Comparison of ENCODE assay signal across 16 mouse cellular contexts in genomic region chr1:164220261-164220660, GRCm38 (mm10).
"Had no signal": no experiment of that assay in that cellular context is flagged by ENCODE, and none has a peak within 500 bp of the region (broad histone marks: within the 10 kb centered on the region; RNA-seq: fewer than 3 reads in every experiment).

No protein-coding gene starts in this region.

- H3K4me2 ChIP-seq: neural tube, embryonic 13.5 days; neural tube, embryonic 15.5 days; stomach, embryonic 15.5 days had no signal

- H3K27ac ChIP-seq: neural tube, embryonic 13.5 days; neural tube, embryonic 15.5 days; stomach, embryonic 15.5 days; stomach, postnatal 0 days had no signal

- H3K9me3 ChIP-seq: neural tube, embryonic 13.5 days; neural tube, embryonic 15.5 days; stomach, embryonic 15.5 days had no signal

- DNase-seq: retina, postnatal 1 day; right cerebral cortex, adult 18-20 months; right cerebral cortex, postnatal 14 days; right cerebral cortex, postnatal 25 days; right cerebral cortex, postnatal 4 days; spleen, adult 18-20 months; thymus, adult 18-20 months; thymus, adult 2 months; thymus, postnatal 14 days; thymus, postnatal 25 days; thymus, postnatal 36 days; thymus, postnatal 4 days had no signal

- H3K27me3 ChIP-seq: neural tube, embryonic 15.5 days; stomach, embryonic 15.5 days had no signal

- H3K36me3 ChIP-seq: neural tube, embryonic 13.5 days; neural tube, embryonic 15.5 days; stomach, embryonic 15.5 days had no signal

- H3K4me3 ChIP-seq: neural tube, embryonic 13.5 days; neural tube, embryonic 15.5 days; stomach, embryonic 15.5 days had no signal

- H3K9ac ChIP-seq: neural tube, embryonic 13.5 days; neural tube, embryonic 15.5 days; stomach, embryonic 15.5 days had no signal
